Mouse (Mus musculus) frontal cortex, postnatal 36 days (tissue): ENCODE data around the gene Acpp.
"Not testable (repeated sequence)": the region's sequence is repeated elsewhere in the genome, so short reads cannot be mapped to it uniquely, and the experiment has no call there.

Source experiments
- DNase-seq, 2 experiments: peaks; one replicate each; pipeline ENCODE4 v3.0.0; 2022; ENCODE audit warnings: low spot score in 2 of 2

Gene Acpp

GRCm38 (mm10) chr9:104337183-104337931, at the start of gene Acpp:
Acpp (minus strand) TSS chr9:104337748.
- no peak for DNase-seq

- DNase-seq, result peak in 1 of 2 experiments; percentile 29
Observed at GRCm38 (mm10) chr9:104382571-104383170, 45.1 kb upstream of the Acpp start.

GRCm38 (mm10) chr9:104379532-104380162, 42.1 kb upstream of the Acpp start:
- peak in 1 of 2 experiments; percentile 40 for DNase-seq

GRCm38 (mm10) chr9:104375573-104375972, 38.0 kb upstream of the Acpp start:
- DNase-seq, result no peak

- peak; percentile 47 to 78 for DNase-seq
Observed at GRCm38 (mm10) chr9:104373253-104373652, 35.7 kb upstream of the Acpp start.

GRCm38 (mm10) chr9:104366983-104367382, 29.4 kb upstream of the Acpp start:
- no peak for DNase-seq

GRCm38 (mm10) chr9:104361951-104362350, 24.4 kb upstream of the Acpp start:
- not testable (repeated sequence) for DNase-seq

GRCm38 (mm10) chr9:104361073-104361891, 23.7 kb upstream of the Acpp start:
- DNase-seq, result no peak

GRCm38 (mm10) chr9:104360389-104360788, 22.8 kb upstream of the Acpp start:
- DNase-seq, result no peak

- DNase-seq, result no peak
Observed at GRCm38 (mm10) chr9:104355521-104356270, 18.1 kb upstream of the Acpp start.

- DNase-seq, result peak; percentile 19 to 37
Observed at GRCm38 (mm10) chr9:104344136-104344535, 6.6 kb upstream of the Acpp start.

- no peak for DNase-seq
Observed at GRCm38 (mm10) chr9:104339483-104339882, 1.9 kb upstream of the Acpp start.

- DNase-seq, result no peak
Observed at GRCm38 (mm10) chr9:104338489-104339427, 1.2 kb upstream of the Acpp start.

- no peak for DNase-seq
Observed at GRCm38 (mm10) chr9:104331301-104331700, 6.2 kb downstream of the Acpp start.

- DNase-seq, result no peak
Observed at GRCm38 (mm10) chr9:104328655-104329054, 8.9 kb downstream of the Acpp start.

- DNase-seq, result no peak
Observed at GRCm38 (mm10) chr9:104321519-104321918, 16.0 kb downstream of the Acpp start.

- no peak for DNase-seq
Observed at GRCm38 (mm10) chr9:104316351-104316750, 21.2 kb downstream of the Acpp start.

- DNase-seq, result peak; percentile 17 to 51
Observed at GRCm38 (mm10) chr9:104315499-104315898, 22.0 kb downstream of the Acpp start.

GRCm38 (mm10) chr9:104306734-104307133, 30.8 kb downstream of the Acpp start:
- DNase-seq, result peak; percentile 76 to 89
